Mouse (Mus musculus) limb, embryonic 13.5 days (tissue): ENCODE measurements around the gene Zcchc7. TPM values are rescaled to one million over a fixed set of nuclear protein-coding genes. Genes with fewer than 3 reads are reported as not detected.

Experiments
- ATAC-seq: fragments of 200-750 bp; cut with Nextera tagmentation; 2 replicates; pipeline ENCODE4 v1.8.0; 2017; ENCODE audit warnings: low read depth, moderate number of reproducible peaks, moderate TSS enrichment; ENCODE audit not compliant: low FRiP score
- H3K27ac ChIP-seq: fragments of 300-500 bp; sonication (generic); 2 replicates; pipeline ENCODE4 v1.5.1; 2015; ENCODE audit warnings: inconsistent platforms, mild to moderate bottlenecking, moderate library complexity
- H3K27me3 ChIP-seq: fragments of 300-500 bp; sonication (generic); 2 replicates; pipeline ENCODE4 v1.6.1; 2015; ENCODE audit warnings: mild to moderate bottlenecking, inconsistent platforms
- H3K36me3 ChIP-seq: fragments of 300-500 bp; sonication (generic); 2 replicates; pipeline ENCODE4 v1.6.1; 2015; ENCODE audit warnings: inconsistent platforms, mild to moderate bottlenecking, moderate library complexity
- H3K4me1 ChIP-seq: fragments of 300-500 bp; sonication (generic); 2 replicates; pipeline ENCODE4 v1.6.1; 2015; ENCODE audit warnings: inconsistent platforms
- H3K4me2 ChIP-seq: fragments of 300-500 bp; sonication (generic); replicated peaks from 2 replicates; pipeline ENCODE4 v1.6.1; 2015; ENCODE audit warnings: inconsistent platforms, mild to moderate bottlenecking, moderate library complexity
- H3K4me3 ChIP-seq: fragments of 300-500 bp; sonication (generic); 2 replicates; pipeline ENCODE4 v1.5.1; 2015; ENCODE audit warnings: moderate library complexity, mild to moderate bottlenecking, inconsistent platforms
- H3K9ac ChIP-seq: fragments of 300-500 bp; sonication (generic); 2 replicates; pipeline ENCODE4 v1.6.1; 2015; ENCODE audit warnings: mild to moderate bottlenecking, inconsistent platforms
- H3K9me3 ChIP-seq: fragments of 300-500 bp; sonication (generic); 2 replicates; pipeline ENCODE4 v1.6.1; 2016; ENCODE audit warnings: inconsistent platforms
- WGBS: fragments of 180-500 bp; shearing (Covaris S2); methylation state at CpG from one replicate; pipeline ENCODE4 v1.1.7; 2015; 5-methylcytosine and 5-hydroxymethylcytosine counted together
- polyA plus RNA-seq: library from polyadenylated mRNA; unstranded; fragments of >200 nt; fragmentation: Nextera tagmentation; extraction: Ambion mirVana; gene quantifications from 2 replicates; pipeline ENCODE4 v1.2.1, GENCODE M21; 2015

The Zcchc7 gene
- polyA plus RNA-seq, 1 experiment from 2014 or later = 41.5 TPM

DNA sequence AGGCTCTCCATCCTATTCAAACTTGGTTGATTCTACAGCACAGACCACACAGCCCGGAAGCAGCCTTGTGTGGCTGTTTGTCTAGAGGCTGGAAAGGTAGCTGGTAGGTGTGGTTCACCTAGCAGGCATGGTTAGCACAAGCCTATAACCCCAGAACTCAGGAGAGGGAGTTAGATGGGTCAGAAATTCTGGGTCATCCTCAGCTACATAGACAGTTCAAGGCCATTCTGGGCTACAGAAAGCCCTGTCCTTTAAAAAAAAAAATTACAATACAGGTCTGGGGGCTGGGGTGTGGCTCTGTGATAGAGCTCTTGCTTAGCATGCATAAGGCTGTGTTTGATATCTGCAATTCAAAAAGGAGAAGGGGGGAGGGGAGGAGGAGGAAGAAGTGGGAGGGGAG is 192.6 kb downstream of the Zcchc7 start:
- no peaks in the 10 kb centered on the region for H3K4me1 ChIP-seq
- no peak overlapping the region for H3K9ac ChIP-seq
- no peaks in the 10 kb centered on the region for H3K36me3 ChIP-seq
- 84% methylated on average over 1 of the region's 1 CpGs for WGBS
- ATAC-seq = no peak
- no peak overlapping the region for H3K27ac ChIP-seq
- H3K27me3 ChIP-seq = no peaks in the 10 kb centered on the region
- H3K4me3 ChIP-seq = no peak overlapping the region
- no peak overlapping the region for H3K4me2 ChIP-seq
- no peaks in the 10 kb centered on the region for H3K9me3 ChIP-seq

- Histone ChIP-seq H3K36me3 (no peaks in the 10 kb centered on the region), H3K9ac (no peak overlapping the region), H3K4me1 (no peaks in the 10 kb centered on the region), H3K4me2 (no peak overlapping the region), H3K27me3 (no peaks in the 10 kb centered on the region), H3K27ac (no peak overlapping the region), H3K4me3 (no peak overlapping the region), H3K9me3 (no peaks in the 10 kb centered on the region)
- ATAC-seq = no peak
- 65% methylated on average over 9 of the region's 9 CpGs for WGBS
These were observed 197.4 kb downstream of the Zcchc7 start for GRCm38 (mm10) chr4:44953041-44953440.

- no peaks in the 10 kb centered on the region for H3K4me1 ChIP-seq
- no peak overlapping the region for H3K4me3 ChIP-seq
- H3K4me2 ChIP-seq = no peak overlapping the region
- H3K36me3 ChIP-seq = no peaks in the 10 kb centered on the region
- no peak overlapping the region for H3K9ac ChIP-seq
- H3K27me3 ChIP-seq = no peaks in the 10 kb centered on the region
- H3K27ac ChIP-seq = no peak overlapping the region
- 0 out of 2 replicates have a peak, but pooled peaks cover 3% of the 10 kb centered on the region for H3K9me3 ChIP-seq
- WGBS = 88% methylated on average over 9 of the region's 9 CpGs
- ATAC-seq = no peak
These were observed 203.1 kb downstream of the Zcchc7 start for GRCm38 (mm10) chr4:44958776-44959175.

DNA sequence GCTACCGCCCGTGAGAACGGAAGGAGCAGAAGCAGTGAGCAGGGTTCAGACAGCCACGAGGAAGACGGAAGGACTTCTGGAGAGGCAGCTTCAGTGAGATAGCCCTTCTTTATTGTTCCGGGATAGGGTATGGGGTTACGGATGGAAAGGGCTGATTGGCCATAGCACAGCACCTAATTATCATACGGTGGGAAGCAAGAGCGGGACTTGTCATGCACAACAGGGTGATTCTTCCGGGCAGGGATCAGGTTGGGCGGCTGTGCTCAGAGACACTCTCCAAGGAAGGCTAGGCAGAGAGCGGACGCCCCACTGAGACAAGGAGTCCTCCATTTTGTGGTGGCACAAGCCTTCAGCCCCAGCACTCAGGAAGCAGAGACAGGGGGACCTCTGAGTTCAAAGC is 203.5 kb downstream of the Zcchc7 start:
- Histone ChIP-seq H3K4me1 (no peaks in the 10 kb centered on the region), H3K36me3 (no peaks in the 10 kb centered on the region), H3K4me2 (no peak overlapping the region), H3K27me3 (no peaks in the 10 kb centered on the region), H3K9me3 (0 out of 2 replicates have a peak, but pooled peaks cover 3% of the 10 kb centered on the region), H3K4me3 (no peak overlapping the region), H3K9ac (no peak overlapping the region), H3K27ac (no peak overlapping the region)
- no peak for ATAC-seq
- WGBS = 93% methylated on average over 13 of the region's 13 CpGs

- Histone ChIP-seq H3K4me2 (no peak overlapping the region), H3K27me3 (no peaks in the 10 kb centered on the region), H3K4me3 (no peak overlapping the region), H3K36me3 (no peaks in the 10 kb centered on the region), H3K9me3 (0 out of 2 replicates have a peak, but pooled peaks cover 3% of the 10 kb centered on the region), H3K27ac (no peak overlapping the region), H3K4me1 (no peaks in the 10 kb centered on the region), H3K9ac (no peak overlapping the region)
- 76% methylated on average over 11 of the region's 11 CpGs for WGBS
- ATAC-seq = no peak
These were observed 207.5 kb downstream of the Zcchc7 start for GRCm38 (mm10) chr4:44963156-44963555.

- H3K4me1 ChIP-seq = no peaks in the 10 kb centered on the region
- no peak overlapping the region for H3K4me2 ChIP-seq
- no peak overlapping the region for H3K9ac ChIP-seq
- H3K9me3 ChIP-seq = no peaks in the 10 kb centered on the region
- no peaks in the 10 kb centered on the region for H3K27me3 ChIP-seq
- 82% methylated on average over 2 of the region's 2 CpGs for WGBS
- H3K4me3 ChIP-seq = no peak overlapping the region
- H3K36me3 ChIP-seq = no peaks in the 10 kb centered on the region
- ATAC-seq = no peak
- no peak overlapping the region for H3K27ac ChIP-seq
These were observed 209.5 kb downstream of the Zcchc7 start for GRCm38 (mm10) chr4:44965175-44965574.

- WGBS = 74% methylated on average over 3 of the region's 3 CpGs
- Histone ChIP-seq H3K4me3 (no peak overlapping the region), H3K9ac (no peak overlapping the region), H3K4me2 (no peak overlapping the region), H3K9me3 (no peaks in the 10 kb centered on the region), H3K27me3 (no peaks in the 10 kb centered on the region), H3K4me1 (no peaks in the 10 kb centered on the region), H3K36me3 (no peaks in the 10 kb centered on the region), H3K27ac (no peak overlapping the region)
- no peak for ATAC-seq
These were observed 210.1 kb downstream of the Zcchc7 start for GRCm38 (mm10) chr4:44965736-44966135.

- no peak for ATAC-seq
These were observed 211.7 kb downstream of the Zcchc7 start for GRCm38 (mm10) chr4:44967402-44967801.

GRCm38 (mm10) chr4:44970056-44970455 is 214.4 kb downstream of the Zcchc7 start:
- H3K27me3 ChIP-seq = no peaks in the 10 kb centered on the region
- ATAC-seq = no peak
- H3K4me2 ChIP-seq = no peak overlapping the region
- no peaks in the 10 kb centered on the region for H3K36me3 ChIP-seq
- H3K4me1 ChIP-seq = peaks cover 5% of the 10 kb centered on the region
- WGBS = 91% methylated on average over 7 of the region's 7 CpGs
- H3K4me3 ChIP-seq = no peak overlapping the region
- H3K27ac ChIP-seq = no peak overlapping the region
- H3K9ac ChIP-seq = no peak overlapping the region
- no peaks in the 10 kb centered on the region for H3K9me3 ChIP-seq

More at GRCm38 (mm10) chr4:44967402-44967801, 211.7 kb downstream of the Zcchc7 start:
- H3K9me3 ChIP-seq = no peaks in the 10 kb centered on the region
- no peak overlapping the region for H3K9ac ChIP-seq
- H3K27ac ChIP-seq = no peak overlapping the region
- H3K36me3 ChIP-seq = no peaks in the 10 kb centered on the region
- H3K4me2 ChIP-seq = no peak overlapping the region
- no peaks in the 10 kb centered on the region for H3K27me3 ChIP-seq
- H3K4me3 ChIP-seq = no peak overlapping the region
- H3K4me1 ChIP-seq = no peaks in the 10 kb centered on the region
- 83% methylated on average over 8 of the region's 8 CpGs for WGBS

- Histone ChIP-seq H3K9me3 (no peaks in the 10 kb centered on the region), H3K27me3 (no peaks in the 10 kb centered on the region), H3K36me3 (no peaks in the 10 kb centered on the region), H3K4me2 (no peak overlapping the region), H3K4me3 (no peak overlapping the region), H3K4me1 (peaks cover 5% of the 10 kb centered on the region), H3K27ac (no peak overlapping the region), H3K9ac (no peak overlapping the region)
- WGBS = 22% methylated on average over 10 of the region's 10 CpGs
- no peak for ATAC-seq
These were observed 215.0 kb downstream of the Zcchc7 start for GRCm38 (mm10) chr4:44970612-44971110.

DNA sequence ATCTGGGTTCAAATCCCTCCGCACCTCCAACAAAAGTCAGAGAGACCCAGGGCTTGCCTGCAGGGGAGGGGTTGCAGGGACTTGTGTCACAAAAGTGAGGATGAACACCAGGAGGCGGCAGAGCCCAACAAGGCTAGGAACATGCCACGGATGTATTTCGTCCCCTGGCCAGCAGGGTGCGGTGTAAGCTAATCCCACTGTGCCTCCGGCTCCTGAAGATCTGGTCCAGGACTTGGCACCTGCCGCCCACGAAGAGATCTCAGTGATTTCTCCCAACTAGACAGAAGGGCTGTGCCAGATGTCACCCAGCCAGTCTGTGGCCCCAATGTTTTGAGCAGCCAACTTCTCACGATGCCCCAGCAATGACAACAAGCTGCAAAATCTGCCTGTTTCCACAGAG is 217.8 kb downstream of the Zcchc7 start:
- no peak for ATAC-seq
- H3K4me2 ChIP-seq = peak overlapping the region; percentile 39
- H3K4me1 ChIP-seq = peaks cover 5% of the 10 kb centered on the region
- no peak overlapping the region; the same call in 1 of the 2 replicates for H3K4me3 ChIP-seq
- no peaks in the 10 kb centered on the region for H3K27me3 ChIP-seq
- no peak overlapping the region for H3K9ac ChIP-seq
- no peak overlapping the region for H3K27ac ChIP-seq
- no peaks in the 10 kb centered on the region for H3K36me3 ChIP-seq
- 12% methylated on average over 9 of the region's 9 CpGs for WGBS
- H3K9me3 ChIP-seq = no peaks in the 10 kb centered on the region

DNA sequence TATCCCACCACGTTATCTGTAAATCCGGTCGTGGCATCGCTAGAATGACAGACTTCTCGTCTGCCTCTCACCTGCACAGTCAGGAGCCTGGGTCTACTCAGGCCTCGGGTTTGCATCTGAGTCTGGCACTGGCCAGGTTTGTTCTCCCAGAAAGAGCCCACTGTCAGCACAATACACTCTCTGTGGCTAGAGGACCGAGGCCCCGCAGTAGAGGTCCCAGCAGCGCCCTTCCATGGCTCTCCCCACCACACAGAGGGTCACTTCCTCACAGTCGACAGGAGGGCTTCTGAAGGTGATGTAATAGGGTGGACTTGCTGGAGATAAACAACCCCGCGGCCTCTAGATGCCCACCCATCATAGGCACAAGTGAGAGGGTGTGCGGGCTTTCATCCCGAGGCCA is 218.2 kb downstream of the Zcchc7 start:
- H3K4me1 ChIP-seq = peaks cover 5% of the 10 kb centered on the region
- H3K4me3 ChIP-seq = no peak overlapping the region; the same call in 1 of the 2 replicates
- H3K9ac ChIP-seq = no peak overlapping the region
- no peaks in the 10 kb centered on the region for H3K27me3 ChIP-seq
- H3K4me2 ChIP-seq = peak overlapping the region; percentile 39
- no peak overlapping the region for H3K27ac ChIP-seq
- WGBS = 52% methylated on average over 14 of the region's 14 CpGs
- no peaks in the 10 kb centered on the region for H3K9me3 ChIP-seq
- H3K36me3 ChIP-seq = no peaks in the 10 kb centered on the region
- ATAC-seq = no peak

- Histone ChIP-seq H3K27ac (no peak overlapping the region), H3K4me3 (no peak overlapping the region), H3K9ac (no peak overlapping the region), H3K9me3 (no peaks in the 10 kb centered on the region), H3K36me3 (no peaks in the 10 kb centered on the region), H3K4me2 (no peak overlapping the region), H3K27me3 (no peaks in the 10 kb centered on the region), H3K4me1 (peaks cover 5% of the 10 kb centered on the region)
- no peak for ATAC-seq
- 70% methylated on average over 8 of the region's 8 CpGs for WGBS
These were observed 218.7 kb downstream of the Zcchc7 start for GRCm38 (mm10) chr4:44974331-44974730.
